Mouse (Mus musculus) cerebral cortex, adult 2 months (tissue): Measurements from ENCODE around the gene Foxq1.

Source experiments
- WGBS: fragments of 180-500 bp; shearing (Covaris S2); methylation state at CpG from one replicate; pipeline ENCODE4 v1.1.7; 2018; 5-methylcytosine and 5-hydroxymethylcytosine counted together

Gene Foxq1

GRCm38 (mm10) chr13:31572806-31573508, 17.0 kb downstream of the Foxq1 start:
- WGBS: 92% methylated on average over 10 of the region's 10 CpGs

- WGBS: 70% methylated on average over 3 of the region's 3 CpGs
These were observed 18.7 kb downstream of the Foxq1 start for GRCm38 (mm10) chr13:31574627-31575026.

- WGBS: 91% methylated on average over 4 of the region's 4 CpGs
These were observed 20.8 kb downstream of the Foxq1 start for GRCm38 (mm10) chr13:31576696-31577095.

GRCm38 (mm10) chr13:31577576-31577975, 21.6 kb downstream of the Foxq1 start:
- 44% methylated on average over 6 of the region's 6 CpGs for WGBS

- WGBS: 68% methylated on average over 10 of the region's 10 CpGs
These were observed 22.5 kb downstream of the Foxq1 start for GRCm38 (mm10) chr13:31578389-31578788.

- WGBS: 70% methylated on average over 9 of the region's 9 CpGs
These were observed 23.9 kb downstream of the Foxq1 start for GRCm38 (mm10) chr13:31579866-31580265.

- WGBS: 82% methylated on average over 5 of the region's 5 CpGs
These were observed 31.4 kb downstream of the Foxq1 start for GRCm38 (mm10) chr13:31587341-31587740.

- 77% methylated on average over 5 of the region's 5 CpGs for WGBS
These were observed 43.6 kb downstream of the Foxq1 start for GRCm38 (mm10) chr13:31599576-31599975.

- WGBS: 60% methylated on average over 6 of the region's 6 CpGs
These were observed 48.0 kb downstream of the Foxq1 start for GRCm38 (mm10) chr13:31603964-31604363.
